Mouse (Mus musculus) midbrain, embryonic 10.5 days (tissue): ENCODE results near the gene Zfp37. TPM values are rescaled to one million over a fixed set of nuclear protein-coding genes. Genes with fewer than 3 reads are reported as not detected.
A peak's percentile ranks its signal among the peaks of the same experiment; 100 is the strongest.
"Not testable (repeated sequence)": the region's sequence is repeated elsewhere in the genome, so short reads cannot be mapped to it uniquely, and the experiment has no call there.

Experiments
- DNase-seq: peaks from one replicate; pipeline ENCODE4 v3.0.0-alpha.2; 2017; ENCODE audit warnings: low spot score
- H3K27ac ChIP-seq: fragments of 300-500 bp; sonication (generic); replicated peaks from 2 replicates; pipeline ENCODE4 v1.5.1; 2016; ENCODE audit warnings: mild to moderate bottlenecking
- H3K27me3 ChIP-seq: fragments of 300-500 bp; sonication (generic); 2 replicates; pipeline ENCODE4 v1.6.1; 2016; ENCODE audit warnings: low read depth, mild to moderate bottlenecking; ENCODE audit not compliant: poor library complexity, severe bottlenecking
- H3K36me3 ChIP-seq: fragments of 300-500 bp; sonication (generic); 2 replicates; pipeline ENCODE4 v1.6.1; 2016; ENCODE audit warnings: mild to moderate bottlenecking, moderate library complexity
- H3K4me1 ChIP-seq: fragments of 300-500 bp; sonication (generic); 2 replicates; pipeline ENCODE4 v1.6.1; 2016
- H3K4me3 ChIP-seq: fragments of 300-500 bp; sonication (generic); 2 replicates; pipeline ENCODE4 v1.5.1; 2016; ENCODE audit warnings: mild to moderate bottlenecking, moderate library complexity
- H3K9me3 ChIP-seq: fragments of 300-500 bp; sonication (generic); replicated peaks from 2 replicates; pipeline ENCODE4 v1.6.1; 2016; ENCODE audit warnings: mild to moderate bottlenecking
- WGBS: fragments of 180-500 bp; shearing (Covaris S2); methylation state at CpG from one replicate; pipeline ENCODE4 v1.1.7; 2016; 5-methylcytosine and 5-hydroxymethylcytosine counted together
- polyA plus RNA-seq: library from polyadenylated mRNA; unstranded; fragments of >200 nt; fragmentation: Nextera tagmentation; extraction: Ambion mirVana; gene quantifications from 2 replicates; pipeline ENCODE4 v1.2.1, GENCODE M21; 2016

Gene Zfp37
- 20.3 and 28.2 TPM in 2 replicates for polyA plus RNA-seq

- DNase-seq, result no peak
- H3K27ac ChIP-seq, result no peak within 1 kb of the TSS
- H3K36me3 ChIP-seq, result no peaks in the 10 kb centered on the region
- no peaks in the 10 kb centered on the region for H3K27me3 ChIP-seq
- WGBS, result 75% methylated on average over 13 of the region's 13 CpGs
- H3K4me1 ChIP-seq, result no peaks in the 10 kb centered on the region
- no peak within 1 kb of the TSS for H3K4me3 ChIP-seq
- no peaks in the 10 kb centered on the region for H3K9me3 ChIP-seq
Measured at GRCm38 (mm10) chr4:62230769-62231168, at the start of gene Zfp37. Zfp37 (minus strand) TSS chr4:62231047.

GRCm38 (mm10) chr4:62278081-62278480 is 47.2 kb upstream of the Zfp37 start:
- no peaks in the 10 kb centered on the region for H3K27me3 ChIP-seq
- no peaks in the 10 kb centered on the region for H3K36me3 ChIP-seq
- H3K4me3 ChIP-seq, result no peak overlapping the region
- H3K4me1 ChIP-seq, result peaks cover 28% of the 10 kb centered on the region
- H3K9me3 ChIP-seq, result no peaks in the 10 kb centered on the region
- H3K27ac ChIP-seq, result peak overlapping the region; percentile 18; the same call in 1 of the 2 replicates
- 83% methylated on average over 4 of the region's 4 CpGs for WGBS
- no peak for DNase-seq

- WGBS, result 70% methylated on average over 3 of the region's 3 CpGs
Measured at GRCm38 (mm10) chr4:62277222-62277621, 46.4 kb upstream of the Zfp37 start.

GRCm38 (mm10) chr4:62276642-62277041 is 45.8 kb upstream of the Zfp37 start:
- peak overlapping the region; percentile 86 for H3K27ac ChIP-seq
- peaks cover 28% of the 10 kb centered on the region for H3K4me1 ChIP-seq
- WGBS, result 89% methylated on average over 10 of the region's 10 CpGs

More at GRCm38 (mm10) chr4:62277222-62277621, 46.4 kb upstream of the Zfp37 start:
- Histone ChIP-seq H3K27me3 (no peaks in the 10 kb centered on the region), H3K4me1 (peaks cover 28% of the 10 kb centered on the region), H3K27ac (peak overlapping the region; percentile 86), H3K9me3 (no peaks in the 10 kb centered on the region), H3K36me3 (no peaks in the 10 kb centered on the region), H3K4me3 (no peak overlapping the region)
- DNase-seq, result no peak

GRCm38 (mm10) chr4:62274841-62275536 is 44.1 kb upstream of the Zfp37 start:
- H3K27me3 ChIP-seq, result no peaks in the 10 kb centered on the region
- H3K27ac ChIP-seq, result peak overlapping the region; percentile 86
- WGBS, result 12% methylated on average over 12 of the region's 12 CpGs
- peaks cover 28% of the 10 kb centered on the region for H3K4me1 ChIP-seq
- peak overlapping the region; percentile 16; the same call in 1 of the 2 replicates for H3K4me3 ChIP-seq
- H3K36me3 ChIP-seq, result no peaks in the 10 kb centered on the region
- no peaks in the 10 kb centered on the region for H3K9me3 ChIP-seq
- peak; percentile 80 for DNase-seq

More at GRCm38 (mm10) chr4:62276642-62277041, 45.8 kb upstream of the Zfp37 start:
- Histone ChIP-seq H3K36me3 (no peaks in the 10 kb centered on the region), H3K27me3 (no peaks in the 10 kb centered on the region), H3K4me3 (no peak overlapping the region), H3K9me3 (no peaks in the 10 kb centered on the region)
- no peak for DNase-seq

- WGBS, result 94% methylated on average over 10 of the region's 10 CpGs
- no peak overlapping the region for H3K4me3 ChIP-seq
- H3K27ac ChIP-seq, result peak overlapping the region; percentile 86; the same call in 1 of the 2 replicates
- peaks cover 28% of the 10 kb centered on the region for H3K4me1 ChIP-seq
- H3K27me3 ChIP-seq, result no peaks in the 10 kb centered on the region
- DNase-seq, result no peak
- H3K9me3 ChIP-seq, result no peaks in the 10 kb centered on the region
- no peaks in the 10 kb centered on the region for H3K36me3 ChIP-seq
Measured at GRCm38 (mm10) chr4:62273916-62274315, 43.1 kb upstream of the Zfp37 start.

- WGBS, result 91% methylated on average over 10 of the region's 10 CpGs
Measured at GRCm38 (mm10) chr4:62272696-62273095, 41.8 kb upstream of the Zfp37 start.

GRCm38 (mm10) chr4:62267101-62267500 is 36.3 kb upstream of the Zfp37 start:
- H3K4me3 ChIP-seq, result no peak overlapping the region
- 0 out of 2 replicates have a peak, but pooled peaks cover 2% of the 10 kb centered on the region for H3K4me1 ChIP-seq
- no peak for DNase-seq
- 90% methylated on average over 10 of the region's 10 CpGs for WGBS
- no peaks in the 10 kb centered on the region for H3K36me3 ChIP-seq
- no peaks in the 10 kb centered on the region for H3K27me3 ChIP-seq
- H3K9me3 ChIP-seq, result no peaks in the 10 kb centered on the region
- H3K27ac ChIP-seq, result no peak overlapping the region

More at GRCm38 (mm10) chr4:62272696-62273095, 41.8 kb upstream of the Zfp37 start:
- DNase-seq, result no peak
- Histone ChIP-seq H3K9me3 (no peaks in the 10 kb centered on the region), H3K27ac (no peak overlapping the region), H3K27me3 (no peaks in the 10 kb centered on the region), H3K4me1 (peaks cover 27% of the 10 kb centered on the region), H3K4me3 (no peak overlapping the region), H3K36me3 (no peaks in the 10 kb centered on the region)

GRCm38 (mm10) chr4:62266016-62266415 is 35.2 kb upstream of the Zfp37 start:
- H3K9me3 ChIP-seq, H3K4me1 ChIP-seq, H3K4me3 ChIP-seq, H3K36me3 ChIP-seq, DNase-seq, H3K27me3 ChIP-seq, H3K27ac ChIP-seq: not testable (repeated sequence)
- 78% methylated on average over 7 of the region's 7 CpGs for WGBS

- Histone ChIP-seq H3K4me1 (0 out of 2 replicates have a peak, but pooled peaks cover 2% of the 10 kb centered on the region), H3K9me3 (no peaks in the 10 kb centered on the region), H3K4me3 (no peak overlapping the region), H3K27me3 (no peaks in the 10 kb centered on the region), H3K36me3 (no peaks in the 10 kb centered on the region), H3K27ac (no peak overlapping the region)
- WGBS, result 87% methylated on average over 10 of the region's 10 CpGs
- DNase-seq, result peak; percentile 9
Measured at GRCm38 (mm10) chr4:62265154-62265836, 34.4 kb upstream of the Zfp37 start.

- no peaks in the 10 kb centered on the region for H3K27me3 ChIP-seq
- H3K4me3 ChIP-seq, result no peak overlapping the region
- DNase-seq, result peak; percentile 24
- H3K9me3 ChIP-seq, result no peaks in the 10 kb centered on the region
- 40% methylated on average over 7 of the region's 7 CpGs for WGBS
- 0 out of 2 replicates have a peak, but pooled peaks cover 2% of the 10 kb centered on the region for H3K4me1 ChIP-seq
- H3K36me3 ChIP-seq, result no peaks in the 10 kb centered on the region
- 0 out of 2 replicates have a peak overlapping the region, but pooled peaks have one; percentile 46 for H3K27ac ChIP-seq
Measured at GRCm38 (mm10) chr4:62263133-62263844, 32.4 kb upstream of the Zfp37 start.

- Histone ChIP-seq H3K9me3 (no peaks in the 10 kb centered on the region), H3K4me1 (0 out of 2 replicates have a peak, but pooled peaks cover 2% of the 10 kb centered on the region), H3K27ac (0 out of 2 replicates have a peak within 1 kb of the TSS, but pooled peaks have one; percentile 46), H3K27me3 (no peaks in the 10 kb centered on the region), H3K4me3 (no peak within 1 kb of the TSS), H3K36me3 (no peaks in the 10 kb centered on the region)
- WGBS, result 51% methylated on average over 2 of the region's 2 CpGs
- DNase-seq, result peak; percentile 9
Measured at GRCm38 (mm10) chr4:62262276-62262675, 31.4 kb upstream of the Zfp37 start, which contains the start of gene Slc31a2. Slc31a2 (plus strand) TSS chr4:62262562.
